Mouse (Mus musculus) common myeloid progenitor, adult 5-6 weeks (primary cell): ENCODE results near the gene Ccdc116. TPM values are rescaled to one million over a fixed set of nuclear protein-coding genes. Genes with fewer than 3 reads are reported as not detected.
"Not testable (repeated sequence)": the region's sequence is repeated elsewhere in the genome, so short reads cannot be mapped to it uniquely, and the experiment has no call there.

Source experiments
- ATAC-seq: replicated peaks from 2 replicates; pipeline ENCODE4 v1.8.0; 2016; ENCODE audit warnings: low read depth, mild to moderate bottlenecking, moderate TSS enrichment, inconsistent platforms; ENCODE audit not compliant: poor library complexity, severe bottlenecking
- total RNA-seq: library from RNA; stranded (forward); fragments of 200-1000, 187-1606 nt; gene quantifications from 2 replicates; pipeline ENCODE4 v1.2.3, GENCODE M21; 2017

Ccdc116 gene
- 1.6 and 4.5 TPM in 2 replicates for total RNA-seq

GRCm38 (mm10) chr16:17146772-17147235 lies at the start of gene Ccdc116:
Gene Ccdc116 (minus strand): TSS chr16:17147229.
- peak; percentile 91 for ATAC-seq

GRCm38 (mm10) chr16:17193823-17194222 lies 46.8 kb upstream of the Ccdc116 start:
- no peak for ATAC-seq

GRCm38 (mm10) chr16:17185475-17185874 lies 38.4 kb upstream of the Ccdc116 start:
- ATAC-seq = no peak

- no peak for ATAC-seq
These were observed 36.0 kb upstream of the Ccdc116 start for GRCm38 (mm10) chr16:17183003-17183402.

- peak; percentile 45; the same call in 1 of the 2 replicates for ATAC-seq
These were observed 35.1 kb upstream of the Ccdc116 start for GRCm38 (mm10) chr16:17182136-17182535.

- ATAC-seq = peak; percentile 94
These were observed 34.4 kb upstream of the Ccdc116 start for GRCm38 (mm10) chr16:17181382-17181781.

- ATAC-seq = no peak
These were observed 32.7 kb upstream of the Ccdc116 start for GRCm38 (mm10) chr16:17179706-17180105.

- ATAC-seq = no peak; the same call in 1 of the 2 replicates
These were observed 30.7 kb upstream of the Ccdc116 start for GRCm38 (mm10) chr16:17177623-17178170.

- no peak for ATAC-seq
These were observed 28.7 kb upstream of the Ccdc116 start for GRCm38 (mm10) chr16:17175765-17176164.

- ATAC-seq = no peak
These were observed 21.0 kb upstream of the Ccdc116 start for GRCm38 (mm10) chr16:17168049-17168448.

GRCm38 (mm10) chr16:17167179-17167578 lies 20.1 kb upstream of the Ccdc116 start:
- no peak for ATAC-seq

- not testable (repeated sequence) for ATAC-seq
These were observed 18.4 kb upstream of the Ccdc116 start for GRCm38 (mm10) chr16:17165478-17165877.

GRCm38 (mm10) chr16:17154346-17154745 lies 7.3 kb upstream of the Ccdc116 start:
- no peak for ATAC-seq

- no peak for ATAC-seq
These were observed 4.8 kb upstream of the Ccdc116 start for GRCm38 (mm10) chr16:17151874-17152273.

GRCm38 (mm10) chr16:17150520-17151258 lies 3.7 kb upstream of the Ccdc116 start:
- no peak for ATAC-seq

GRCm38 (mm10) chr16:17148084-17148483 lies 1.1 kb upstream of the Ccdc116 start:
- ATAC-seq = peak; percentile 31; the same call in 1 of the 2 replicates

GRCm38 (mm10) chr16:17147391-17147929 lies 431 bp upstream of the Ccdc116 start:
- ATAC-seq = 0 out of 2 replicates have a peak, but pooled peaks have one; percentile 10

- ATAC-seq = peak; percentile 52
These were observed 2.7 kb downstream of the Ccdc116 start, which contains the start of gene Ydjc for GRCm38 (mm10) chr16:17144339-17144738. Gene Ydjc (plus strand): TSS chr16:17144621.

- no peak for ATAC-seq
These were observed 9.7 kb downstream of the Ccdc116 start for GRCm38 (mm10) chr16:17137355-17137754.

GRCm38 (mm10) chr16:17132906-17133200 lies 14.2 kb downstream of the Ccdc116 start:
- ATAC-seq = no peak
